Mouse (Mus musculus) liver, adult 2 months (tissue): ENCODE data around the gene Inafm2.

Experiments
- CTCF ChIP-seq: fragments of 200-500 bp; IDR thresholded peaks from 2 replicates; pipeline ENCODE4 v1.5.1; 2011; ENCODE audit warnings: low read depth, low read length, control low read depth
- POLR2A ChIP-seq: fragments of 200-500 bp; IDR thresholded peaks from 2 replicates; pipeline ENCODE4 v1.6.1; 2011; ENCODE audit warnings: low read length, control low read depth; ENCODE audit not compliant: insufficient read depth; ENCODE audit errors: extremely low read depth

- TF ChIP-seq POLR2A, result no peak
- TF ChIP-seq CTCF, result no peak
Measured at GRCm38 (mm10) chr2:118749341-118749884, 3.9 kb downstream of the Inafm2 start.
